Mouse (Mus musculus): ENCODE data around the gene Ifnlr1. TPM values are rescaled to one million over a fixed set of nuclear protein-coding genes. Genes with fewer than 3 reads are reported as not detected.
A peak's percentile ranks its signal among the peaks of the same experiment; 100 is the strongest.

Ifnlr1 gene
- polyA plus RNA-seq, 1 experiment from 2014 or later = 0.29 TPM

GRCm38 (mm10) chr4:135739672-135740071 is 53.6 kb downstream of the Ifnlr1 start:
- no peak for DNase-seq (ENCODE audit: low spot score)

GRCm38 (mm10) chr4:135743520-135743919 is 57.4 kb downstream of the Ifnlr1 start:
- no peak for DNase-seq (ENCODE audit: low spot score)

GRCm38 (mm10) chr4:135744726-135745448 is 58.8 kb downstream of the Ifnlr1 start:
- DNase-seq (ENCODE audit: low spot score) = no peak

GRCm38 (mm10) chr4:135745613-135746012 is 59.5 kb downstream of the Ifnlr1 start:
- no peak for DNase-seq (ENCODE audit: low spot score)

DNA sequence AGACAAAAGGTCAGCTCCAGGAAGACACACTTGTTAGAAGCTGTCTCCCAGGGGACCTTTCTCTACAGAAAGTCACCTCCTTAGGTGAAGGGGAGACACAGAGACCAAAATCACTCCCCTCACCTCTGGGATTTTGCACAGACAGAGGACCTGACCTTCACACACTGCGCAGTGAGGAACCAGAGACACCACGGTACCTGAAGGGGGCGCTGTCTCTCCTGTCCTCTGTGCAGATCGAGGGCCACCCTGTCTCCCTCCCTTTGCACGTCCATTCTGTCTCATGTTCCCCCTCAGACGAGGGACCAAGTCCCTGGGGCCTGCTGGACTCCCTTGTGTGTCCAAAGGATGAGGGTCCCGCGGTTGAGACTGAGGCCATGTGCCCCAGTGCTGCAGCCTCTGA is 64.8 kb downstream of the Ifnlr1 start:
- DNase-seq (ENCODE audit: low spot score) = peak; percentile 7

GRCm38 (mm10) chr4:135752106-135752778 is 66.2 kb downstream of the Ifnlr1 start:
- DNase-seq (ENCODE audit: low spot score) = no peak

DNA sequence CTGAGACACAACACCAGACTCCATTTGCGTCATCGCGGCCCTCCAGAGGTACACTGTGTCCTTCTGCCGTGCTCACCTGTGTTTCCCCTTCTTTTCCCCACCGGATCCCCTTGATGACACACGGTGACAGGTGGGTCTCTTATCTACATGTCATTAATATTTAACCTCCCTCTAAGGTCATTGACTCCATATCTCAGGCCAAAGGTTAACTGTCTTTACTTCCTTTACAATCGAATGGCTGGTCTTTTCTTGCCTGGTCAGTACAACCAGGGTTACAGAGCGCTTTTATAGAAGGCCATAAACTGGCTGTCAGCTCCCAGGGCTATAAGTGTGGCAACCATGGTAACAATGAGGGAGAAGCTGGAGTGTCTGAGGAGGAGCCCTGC is 66.7 kb downstream of the Ifnlr1 start:
- DNase-seq (ENCODE audit: low spot score) = no peak

Other genes with a start within 250 kb of the Ifnlr1 start
- 0.55 and 0.93 TPM in 2 replicates for gene Stpg1, start 191.5 kb upstream of the Ifnlr1 start, polyA plus RNA-seq (2015; fragmentation: Nextera tagmentation; extraction: Ambion mirVana)
- 6.6 and 7.0 TPM in 2 replicates for gene Nipal3, start 191.2 kb upstream of the Ifnlr1 start, polyA plus RNA-seq (2015; fragmentation: Nextera tagmentation; extraction: Ambion mirVana)
- gene Grhl3, start 112.7 kb upstream of the Ifnlr1 start, polyA plus RNA-seq (2015; fragmentation: Nextera tagmentation; extraction: Ambion mirVana) = 0.78 and 1.2 TPM in 2 replicates
- not detected in 2 replicates for gene Il22ra1, start 41.9 kb downstream of the Ifnlr1 start, polyA plus RNA-seq (2015; fragmentation: Nextera tagmentation; extraction: Ambion mirVana)
- gene Myom3, start 73.4 kb downstream of the Ifnlr1 start, polyA plus RNA-seq (2015; fragmentation: Nextera tagmentation; extraction: Ambion mirVana) = 0.10 and 0.21 TPM in 2 replicates
- 276 TPM in 2 replicates for gene Srsf10, start 169.5 kb downstream of the Ifnlr1 start, polyA plus RNA-seq (2015; fragmentation: Nextera tagmentation; extraction: Ambion mirVana)
- 217 and 229 TPM in 2 replicates for gene Pnrc2, start 187.6 kb downstream of the Ifnlr1 start, polyA plus RNA-seq (2015; fragmentation: Nextera tagmentation; extraction: Ambion mirVana)
- 5.5 and 5.8 TPM in 2 replicates for gene Cnr2, start 209.1 kb downstream of the Ifnlr1 start, polyA plus RNA-seq (2015; fragmentation: Nextera tagmentation; extraction: Ambion mirVana)
- gene Fuca1, start 234.4 kb downstream of the Ifnlr1 start, polyA plus RNA-seq (2015; fragmentation: Nextera tagmentation; extraction: Ambion mirVana) = 56.0 and 63.5 TPM in 2 replicates